Comparison of ENCODE assay signal across 17 mouse cellular contexts in genomic region chr7:83471111-83471510, GRCm38 (mm10).
"Had no signal": no experiment of that assay in that cellular context is flagged by ENCODE, and none has a peak within 500 bp of the region (broad histone marks: within the 10 kb centered on the region; RNA-seq: fewer than 3 reads in every experiment).

No protein-coding gene starts in this region.

- H3K9me3 ChIP-seq: liver, embryonic 15.5 days; lung, embryonic 15.5 days; megakaryocyte, embryonic 14.5 days; midbrain, embryonic 12.5 days; stomach, embryonic 15.5 days had no signal

- H3K36me3 ChIP-seq: liver, embryonic 15.5 days; lung, embryonic 15.5 days; midbrain, embryonic 12.5 days; stomach, embryonic 15.5 days had no signal

- H3K4me3 ChIP-seq: liver, embryonic 15.5 days; lung, embryonic 15.5 days; megakaryocyte, embryonic 14.5 days; midbrain, embryonic 12.5 days; stomach, embryonic 15.5 days had no signal

- H3K4me1 ChIP-seq: liver, embryonic 15.5 days; megakaryocyte, embryonic 14.5 days; midbrain, embryonic 12.5 days had no signal

- ATAC-seq: liver, postnatal 0 days; lung, postnatal 0 days; midbrain, embryonic 16.5 days had no signal

- H3K27me3 ChIP-seq: liver, embryonic 15.5 days; lung, embryonic 15.5 days; megakaryocyte, embryonic 14.5 days; midbrain, embryonic 12.5 days; stomach, embryonic 15.5 days had no signal

- H3K4me2 ChIP-seq: liver, embryonic 15.5 days; lung, embryonic 15.5 days; midbrain, embryonic 12.5 days; stomach, embryonic 15.5 days had no signal

- H3K9ac ChIP-seq: liver, embryonic 15.5 days; liver, postnatal 0 days; lung, embryonic 15.5 days; midbrain, embryonic 12.5 days; stomach, embryonic 15.5 days had no signal

- H3K27ac ChIP-seq: liver, embryonic 15.5 days; lung, embryonic 15.5 days; macrophage; midbrain, embryonic 12.5 days; stomach, embryonic 15.5 days; stomach, postnatal 0 days had no signal

- DNase-seq: liver, postnatal 0 days; lung, adult 2 months; lung, postnatal 14 days; lung, postnatal 36 days; right cerebral cortex, postnatal 14 days; thymus, adult 2 months; thymus, postnatal 25 days; thymus, postnatal 4 days had no signal
